Mouse (Mus musculus) c-Kit-positive CD71-positive TER-119-negative erythroid progenitor cells, embryonic 14.5 days (primary cell): ENCODE measurements around the gene Phkg1.
A peak's percentile ranks its signal among the peaks of the same experiment; 100 is the strongest.
"Not testable (repeated sequence)": the region's sequence is repeated elsewhere in the genome, so short reads cannot be mapped to it uniquely, and the experiment has no call there.

ENCODE experiments used
- DNase-seq: peaks from one replicate; pipeline ENCODE4 v3.0.0-alpha.2; 2013; ENCODE audit warnings: low read depth

Gene Phkg1

GRCm38 (mm10) chr5:129898449-129898848 lies at the start of gene Phkg1:
Phkg1 (minus strand) TSS chr5:129898549.
- DNase-seq, result no peak

GRCm38 (mm10) chr5:129947528-129948033 lies 49.2 kb upstream of the Phkg1 start:
- no peak for DNase-seq

GRCm38 (mm10) chr5:129943402-129943801 lies 45.1 kb upstream of the Phkg1 start:
- DNase-seq, result no peak

- not testable (repeated sequence) for DNase-seq
These were observed 44.0 kb upstream of the Phkg1 start for GRCm38 (mm10) chr5:129942073-129942939.

- peak; percentile 95 for DNase-seq
These were observed 43.2 kb upstream of the Phkg1 start, which contains the start of gene Vkorc1l1 for GRCm38 (mm10) chr5:129941495-129942045. Vkorc1l1 (plus strand) TSS chr5:129941970.

- no peak for DNase-seq
These were observed 42.6 kb upstream of the Phkg1 start for GRCm38 (mm10) chr5:129940736-129941494.

GRCm38 (mm10) chr5:129940281-129940680 lies 41.9 kb upstream of the Phkg1 start:
- no peak for DNase-seq

- no peak for DNase-seq
These were observed 38.6 kb upstream of the Phkg1 start for GRCm38 (mm10) chr5:129936941-129937340.

- no peak for DNase-seq
These were observed 31.8 kb upstream of the Phkg1 start for GRCm38 (mm10) chr5:129929924-129930855.

- DNase-seq, result no peak
These were observed 27.6 kb upstream of the Phkg1 start for GRCm38 (mm10) chr5:129925933-129926332.

GRCm38 (mm10) chr5:129924820-129925452 lies 26.6 kb upstream of the Phkg1 start:
- no peak for DNase-seq

- no peak for DNase-seq
These were observed 23.6 kb upstream of the Phkg1 start for GRCm38 (mm10) chr5:129921972-129922371.

GRCm38 (mm10) chr5:129919320-129919719 lies 21.0 kb upstream of the Phkg1 start:
- DNase-seq, result no peak

GRCm38 (mm10) chr5:129918752-129919151 lies 20.4 kb upstream of the Phkg1 start:
- no peak for DNase-seq

GRCm38 (mm10) chr5:129918065-129918651 lies 19.8 kb upstream of the Phkg1 start:
- no peak for DNase-seq

GRCm38 (mm10) chr5:129915491-129915890 lies 17.1 kb upstream of the Phkg1 start:
- not testable (repeated sequence) for DNase-seq

- peak; percentile 40 for DNase-seq
These were observed 15.7 kb upstream of the Phkg1 start for GRCm38 (mm10) chr5:129914024-129914423.

GRCm38 (mm10) chr5:129909591-129909990 lies 11.2 kb upstream of the Phkg1 start:
- no peak for DNase-seq

- DNase-seq, result no peak
These were observed 10.8 kb upstream of the Phkg1 start for GRCm38 (mm10) chr5:129909147-129909546.

- peak; percentile 77 for DNase-seq
These were observed 10.1 kb upstream of the Phkg1 start, which contains the start of gene Nupr1l for GRCm38 (mm10) chr5:129908242-129908965. Nupr1l (plus strand) TSS chr5:129908540.
